Mouse (Mus musculus): Measurements from ENCODE around the gene Tmem144.

The Tmem144 gene

GRCm38 (mm10) chr3:79852654-79853166 is at the start of gene Tmem144:
Gene Tmem144, minus strand, starts transcription at chr3:79852773.
- DNase-seq, result peak; percentile 91

GRCm38 (mm10) chr3:79901734-79902133 is 49.2 kb upstream of the Tmem144 start:
- peak; percentile 79 for DNase-seq

- DNase-seq, result peak; percentile 85
Observed at GRCm38 (mm10) chr3:79901321-79901720, 48.7 kb upstream of the Tmem144 start.

GRCm38 (mm10) chr3:79900502-79900901 is 47.9 kb upstream of the Tmem144 start:
- peak; percentile 63 for DNase-seq

GRCm38 (mm10) chr3:79899906-79900305 is 47.3 kb upstream of the Tmem144 start:
- DNase-seq, result peak; percentile 89

- DNase-seq, result peak; percentile 78
Observed at GRCm38 (mm10) chr3:79898514-79898913, 45.9 kb upstream of the Tmem144 start.

- peak; percentile 95 for DNase-seq
Observed at GRCm38 (mm10) chr3:79897534-79898370, 45.2 kb upstream of the Tmem144 start.

- DNase-seq, result peak; percentile 82
Observed at GRCm38 (mm10) chr3:79887966-79888365, 35.4 kb upstream of the Tmem144 start.

- peak; percentile 81 for DNase-seq
Observed at GRCm38 (mm10) chr3:79887161-79887855, 34.7 kb upstream of the Tmem144 start.

GRCm38 (mm10) chr3:79886357-79887091 is 34.0 kb upstream of the Tmem144 start:
- peak; percentile 98 for DNase-seq

GRCm38 (mm10) chr3:79885686-79886356 is 33.2 kb upstream of the Tmem144 start:
- DNase-seq, result peak; percentile 96

GRCm38 (mm10) chr3:79884761-79885189 is 32.2 kb upstream of the Tmem144 start:
- DNase-seq, result peak; percentile 95

- DNase-seq, result peak; percentile 92
Observed at GRCm38 (mm10) chr3:79884305-79884704, 31.7 kb upstream of the Tmem144 start, which contains the start of gene Fam198b. Gene Fam198b, plus strand, starts transcription at chr3:79884533.

- peak; percentile 94 for DNase-seq
Observed at GRCm38 (mm10) chr3:79883092-79883491, 30.5 kb upstream of the Tmem144 start.

- peak; percentile 66 for DNase-seq
Observed at GRCm38 (mm10) chr3:79881645-79882044, 29.1 kb upstream of the Tmem144 start.

- DNase-seq, result peak; percentile 76
Observed at GRCm38 (mm10) chr3:79879246-79879645, 26.7 kb upstream of the Tmem144 start.

GRCm38 (mm10) chr3:79878350-79878749 is 25.8 kb upstream of the Tmem144 start:
- peak; percentile 17 for DNase-seq

- DNase-seq, result peak; percentile 76
Observed at GRCm38 (mm10) chr3:79875471-79875870, 22.9 kb upstream of the Tmem144 start.

GRCm38 (mm10) chr3:79867121-79867709 is 14.6 kb upstream of the Tmem144 start:
- DNase-seq, result peak; percentile 16

- DNase-seq, result peak; percentile 74
Observed at GRCm38 (mm10) chr3:79866526-79866925, 14.0 kb upstream of the Tmem144 start.

- peak; percentile 44 for DNase-seq
Observed at GRCm38 (mm10) chr3:79866089-79866488, 13.5 kb upstream of the Tmem144 start.

GRCm38 (mm10) chr3:79864824-79865223 is 12.3 kb upstream of the Tmem144 start:
- DNase-seq, result peak; percentile 83
